Mouse (Mus musculus) hindbrain, embryonic 14.5 days (tissue): ENCODE data around the gene Tes3-ps. TPM values are rescaled to one million over a fixed set of nuclear protein-coding genes. Genes with fewer than 3 reads are reported as not detected.

ENCODE experiments used
- ATAC-seq: fragments of 200-750 bp; cut with Nextera tagmentation; 2 replicates; pipeline ENCODE4 v1.8.0; 2017; ENCODE audit warnings: moderate number of reproducible peaks, mild to moderate bottlenecking, moderate TSS enrichment, moderate library complexity; ENCODE audit not compliant: low FRiP score
- DNase-seq: peaks from one replicate; pipeline ENCODE4 v3.0.0-alpha.2; 2015; ENCODE audit warnings: low spot score
- H3K27ac ChIP-seq: fragments of 300-500 bp; sonication (generic); 2 replicates; pipeline ENCODE4 v1.5.1; 2014; ENCODE audit warnings: mild to moderate bottlenecking, moderate library complexity
- H3K27me3 ChIP-seq: fragments of 300-500 bp; sonication (generic); 2 replicates; pipeline ENCODE4 v1.6.1; 2014; ENCODE audit warnings: mild to moderate bottlenecking, low read length, mixed read lengths; ENCODE audit not compliant: control insufficient read depth, insufficient read depth
- H3K36me3 ChIP-seq: fragments of 300-500 bp; sonication (generic); replicated peaks from 2 replicates; pipeline ENCODE4 v1.6.1; 2014; ENCODE audit not compliant: control insufficient read depth, insufficient read depth
- H3K4me1 ChIP-seq: fragments of 300-500 bp; sonication (generic); replicated peaks from 2 replicates; pipeline ENCODE4 v1.6.1; 2014; ENCODE audit warnings: antibody characterized with exemption, low read length, mixed read lengths; ENCODE audit not compliant: control insufficient read depth, insufficient read depth
- H3K4me2 ChIP-seq: fragments of 300-500 bp; sonication (generic); replicated peaks from 2 replicates; pipeline ENCODE4 v1.6.1; 2014; ENCODE audit warnings: mild to moderate bottlenecking, moderate library complexity
- H3K4me3 ChIP-seq: fragments of 300-500 bp; sonication (generic); replicated peaks from 2 replicates; pipeline ENCODE4 v1.5.1; 2014; ENCODE audit warnings: mild to moderate bottlenecking, low read length
- H3K9ac ChIP-seq: fragments of 300-500 bp; sonication (generic); 2 replicates; pipeline ENCODE4 v1.6.1; 2014
- H3K9me3 ChIP-seq: fragments of 300-500 bp; sonication (generic); 2 replicates; pipeline ENCODE4 v1.6.1; 2016; ENCODE audit warnings: low read length; ENCODE audit not compliant: control insufficient read depth
- WGBS: fragments of 180-500 bp; shearing (Covaris S2); extraction: QIAGEN DNeasy Blood & Tissue Kit; methylation state at CpG from one replicate; pipeline ENCODE4 v1.1.7; 2014; 5-methylcytosine and 5-hydroxymethylcytosine counted together
- polyA plus RNA-seq: library from polyadenylated mRNA; unstranded; fragments of >200 nt; fragmentation: Nextera tagmentation; extraction: Ambion mirVana; gene quantifications from 2 replicates; pipeline ENCODE4 v1.2.1, GENCODE M21; 2014

Gene Tes3-ps
- 0.50 and 0.96 TPM in 2 replicates for polyA plus RNA-seq

GRCm38 (mm10) chr13:49492376-49493368, at the start of gene Tes3-ps:
Gene Tes3-ps (plus strand): TSS chr13:49493318.
- H3K4me3 ChIP-seq = no peak within 1 kb of the TSS
- WGBS = 78% methylated on average over 6 of the region's 6 CpGs
- ATAC-seq = no peak

GRCm38 (mm10) chr13:49444451-49444850, 48.7 kb upstream of the Tes3-ps start:
- H3K4me1 ChIP-seq = no peaks in the 10 kb centered on the region
- H3K4me3 ChIP-seq = no peak overlapping the region
- H3K9me3 ChIP-seq = no peaks in the 10 kb centered on the region
- ATAC-seq (no peak), DNase-seq (no peak)
- WGBS = 93% methylated on average over 6 of the region's 6 CpGs
- peaks cover 63% of the 10 kb centered on the region for H3K36me3 ChIP-seq
- no peak overlapping the region for H3K4me2 ChIP-seq
- H3K27me3 ChIP-seq = no peaks in the 10 kb centered on the region
- H3K9ac ChIP-seq = no peak overlapping the region
- H3K27ac ChIP-seq = no peak overlapping the region

More at GRCm38 (mm10) chr13:49492376-49493368, at the start of gene Tes3-ps:
- Histone ChIP-seq H3K27ac (no peak within 1 kb of the TSS), H3K36me3 (no peaks in the 10 kb centered on the region), H3K4me1 (no peaks in the 10 kb centered on the region), H3K9ac (no peak within 1 kb of the TSS), H3K4me2 (no peak within 1 kb of the TSS), H3K27me3 (no peaks in the 10 kb centered on the region), H3K9me3 (no peaks in the 10 kb centered on the region)
- no peak for DNase-seq

- H3K4me1 ChIP-seq = no peaks in the 10 kb centered on the region
- H3K9ac ChIP-seq = no peak overlapping the region
- 45% methylated on average over 5 of the region's 5 CpGs for WGBS
- ATAC-seq = peak; percentile 84; the same call in 1 of the 2 replicates
- peaks cover 56% of the 10 kb centered on the region for H3K36me3 ChIP-seq
- no peaks in the 10 kb centered on the region for H3K27me3 ChIP-seq
- H3K4me2 ChIP-seq = no peak overlapping the region
- peak; percentile 87 for DNase-seq
- no peak overlapping the region for H3K27ac ChIP-seq
- H3K9me3 ChIP-seq = no peaks in the 10 kb centered on the region
- no peak overlapping the region for H3K4me3 ChIP-seq
Observed at GRCm38 (mm10) chr13:49449318-49449749, 43.8 kb upstream of the Tes3-ps start.

- no peak for ATAC-seq
- no peak overlapping the region for H3K27ac ChIP-seq
- H3K9me3 ChIP-seq = no peaks in the 10 kb centered on the region
- no peaks in the 10 kb centered on the region for H3K27me3 ChIP-seq
- no peak overlapping the region for H3K9ac ChIP-seq
- WGBS = 90% methylated on average over 4 of the region's 4 CpGs
- no peak overlapping the region for H3K4me3 ChIP-seq
- peaks cover 62% of the 10 kb centered on the region for H3K36me3 ChIP-seq
- DNase-seq = no peak
- no peak overlapping the region for H3K4me2 ChIP-seq
- no peaks in the 10 kb centered on the region for H3K4me1 ChIP-seq
Observed at GRCm38 (mm10) chr13:49460276-49460675, 32.8 kb upstream of the Tes3-ps start.

- no peak overlapping the region for H3K9ac ChIP-seq
- H3K27ac ChIP-seq = no peak overlapping the region
- H3K36me3 ChIP-seq = peaks cover 68% of the 10 kb centered on the region
- no peaks in the 10 kb centered on the region for H3K4me1 ChIP-seq
- H3K4me2 ChIP-seq = no peak overlapping the region
- no peak overlapping the region for H3K4me3 ChIP-seq
- no peaks in the 10 kb centered on the region for H3K27me3 ChIP-seq
- WGBS = 80% methylated on average over 5 of the region's 5 CpGs
- H3K9me3 ChIP-seq = no peaks in the 10 kb centered on the region
- DNase-seq (no peak), ATAC-seq (no peak)
Observed at GRCm38 (mm10) chr13:49460692-49461414, 32.3 kb upstream of the Tes3-ps start.

- H3K36me3 ChIP-seq = peaks cover 69% of the 10 kb centered on the region
- no peak for DNase-seq
- ATAC-seq = no peak
- H3K4me3 ChIP-seq = no peak overlapping the region
- no peaks in the 10 kb centered on the region for H3K9me3 ChIP-seq
- no peak overlapping the region for H3K4me2 ChIP-seq
- no peak overlapping the region for H3K9ac ChIP-seq
- WGBS = 71% methylated on average over 15 of the region's 15 CpGs
- no peaks in the 10 kb centered on the region for H3K27me3 ChIP-seq
- no peak overlapping the region for H3K27ac ChIP-seq
- H3K4me1 ChIP-seq = no peaks in the 10 kb centered on the region
Observed at GRCm38 (mm10) chr13:49461458-49462132, 31.5 kb upstream of the Tes3-ps start.

- ATAC-seq (no peak), DNase-seq (no peak)
- peaks cover 65% of the 10 kb centered on the region for H3K36me3 ChIP-seq
- no peak overlapping the region for H3K27ac ChIP-seq
- 98% methylated on average over 2 of the region's 2 CpGs for WGBS
- H3K4me3 ChIP-seq = no peak overlapping the region
- no peaks in the 10 kb centered on the region for H3K27me3 ChIP-seq
- H3K9me3 ChIP-seq = no peaks in the 10 kb centered on the region
- no peaks in the 10 kb centered on the region for H3K4me1 ChIP-seq
- no peak overlapping the region for H3K4me2 ChIP-seq
- H3K9ac ChIP-seq = no peak overlapping the region
Observed at GRCm38 (mm10) chr13:49462921-49463320, 30.2 kb upstream of the Tes3-ps start.

- WGBS = 95% methylated on average over 4 of the region's 4 CpGs
- H3K27ac ChIP-seq = no peak overlapping the region
- no peak overlapping the region for H3K9ac ChIP-seq
- H3K4me1 ChIP-seq = no peaks in the 10 kb centered on the region
- DNase-seq (no peak), ATAC-seq (no peak)
- no peak overlapping the region for H3K4me2 ChIP-seq
- peaks cover 46% of the 10 kb centered on the region for H3K36me3 ChIP-seq
- H3K27me3 ChIP-seq = no peaks in the 10 kb centered on the region
- H3K9me3 ChIP-seq = no peaks in the 10 kb centered on the region
- no peak overlapping the region for H3K4me3 ChIP-seq
Observed at GRCm38 (mm10) chr13:49465875-49466274, 27.2 kb upstream of the Tes3-ps start.
